Mouse (Mus musculus): ENCODE results near the gene Eya4.

The Eya4 gene

DNA sequence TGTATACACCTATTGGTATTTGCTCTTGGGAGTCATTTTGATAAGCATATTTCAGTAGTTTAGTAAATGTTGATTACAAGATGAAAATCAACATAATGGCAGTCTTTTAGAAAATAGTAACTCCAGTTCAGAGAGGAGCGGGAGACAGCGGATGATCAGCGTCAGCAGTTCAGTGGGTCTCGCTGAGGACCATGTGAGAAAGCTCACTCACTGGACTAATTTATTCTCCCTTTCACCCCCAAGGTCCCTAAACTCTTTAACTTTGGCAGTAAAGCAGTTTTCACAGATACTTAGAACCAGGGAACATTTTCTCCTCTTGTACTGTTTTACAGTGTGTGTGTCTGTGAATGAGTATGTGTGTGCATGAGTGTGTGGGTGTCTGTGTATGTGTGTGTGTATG lies 115.2 kb downstream of the Eya4 start:
- intact Hi-C loops (cut with DNase I) = no loop called here

DNA sequence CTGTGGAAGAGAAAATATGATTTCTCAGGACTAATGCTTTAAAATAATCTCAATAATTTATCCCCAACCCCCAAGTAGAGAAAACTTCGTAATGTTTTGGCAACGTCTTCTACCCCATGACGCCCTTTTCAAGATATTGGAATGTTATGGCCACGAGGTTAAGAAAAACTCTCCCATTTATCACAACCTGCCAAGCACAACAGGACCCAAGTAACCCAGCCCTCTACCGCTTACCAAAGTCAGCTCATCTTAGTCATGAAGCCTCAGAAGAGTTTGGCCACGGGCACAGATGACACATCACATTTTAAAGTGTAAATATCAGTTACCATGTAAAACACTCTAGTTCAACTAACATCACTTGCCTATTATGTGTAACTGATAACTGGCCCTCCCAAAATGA lies 117.2 kb downstream of the Eya4 start:
- intact Hi-C loops (cut with DNase I) = no loop called here

DNA sequence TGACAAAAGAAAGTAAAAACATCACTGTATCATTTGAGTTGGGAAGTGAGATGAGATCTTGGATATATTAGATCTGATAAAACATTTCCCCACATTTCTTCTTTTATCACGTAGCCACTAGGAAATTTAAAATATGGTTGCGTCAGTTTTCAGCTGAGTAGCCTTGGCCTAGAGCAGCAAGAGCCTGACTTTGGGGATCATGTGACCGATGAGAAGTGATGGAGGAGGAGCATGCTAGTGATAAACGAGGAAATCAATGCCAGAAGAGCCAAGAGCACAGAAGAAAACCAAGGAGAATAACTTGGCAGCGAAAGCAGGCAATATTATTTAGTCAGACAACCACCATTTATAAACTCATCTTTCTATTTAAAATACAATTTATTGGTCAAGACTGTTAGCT lies 119.7 kb downstream of the Eya4 start:
- intact Hi-C loops (cut with DNase I) = no loop called here

DNA sequence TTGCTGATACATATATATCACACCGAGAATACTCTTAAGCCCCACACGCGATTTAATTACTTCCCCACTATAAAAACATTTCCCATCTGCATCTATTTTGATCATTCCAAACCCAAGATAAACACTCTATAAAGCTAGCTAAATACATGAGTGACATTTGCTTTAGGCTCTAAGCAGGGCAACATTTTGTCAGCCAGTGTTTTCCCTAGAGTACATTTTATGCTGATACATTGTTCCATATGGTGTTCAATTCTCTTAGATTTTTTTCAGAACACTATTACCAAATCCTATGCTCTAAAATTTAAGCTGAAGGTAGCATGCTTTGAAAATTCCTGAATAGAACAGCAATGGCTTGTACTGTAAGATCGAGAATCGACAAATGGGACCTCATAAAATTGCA lies 127.2 kb downstream of the Eya4 start:
- intact Hi-C loops (cut with DNase I) = no loop called here

DNA sequence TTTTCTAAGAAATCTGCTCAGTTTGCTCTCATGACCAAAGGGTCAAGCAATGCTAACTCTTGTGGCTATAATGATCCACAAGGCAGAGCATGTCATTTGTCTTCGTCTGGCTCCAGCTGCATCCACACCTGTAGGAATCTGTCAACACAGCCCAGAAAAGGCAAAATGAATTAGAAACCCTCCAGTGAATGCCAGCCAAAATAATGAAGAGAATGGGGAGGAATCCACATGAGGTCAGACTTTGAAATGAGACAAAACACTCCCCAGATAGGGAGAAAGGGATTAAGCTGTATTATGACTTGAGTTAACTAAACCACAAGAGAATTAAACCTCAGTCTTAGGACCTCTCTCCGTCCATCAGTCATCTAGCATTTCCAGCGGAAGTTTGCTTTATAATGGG lies 130.2 kb downstream of the Eya4 start:
- intact Hi-C loops (cut with DNase I) = no loop called here

DNA sequence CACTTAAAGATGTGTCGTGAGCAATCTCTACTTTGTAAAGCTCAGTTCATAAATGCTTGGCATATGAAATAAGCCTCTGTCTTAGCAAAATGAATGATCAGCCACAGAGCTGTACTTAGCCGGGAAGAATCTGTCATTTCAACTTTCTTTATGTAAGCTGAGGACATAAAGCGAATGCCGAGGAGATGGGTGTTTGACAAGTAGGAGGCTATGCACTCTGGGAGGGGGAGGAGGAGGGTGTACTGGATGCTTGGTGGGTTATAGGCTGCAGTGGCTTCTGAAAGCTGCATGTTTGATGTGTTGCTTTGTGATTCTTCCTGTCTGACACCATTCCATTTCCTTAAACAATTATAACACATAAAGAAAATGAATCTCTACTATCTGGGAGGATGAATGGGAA lies 133.8 kb downstream of the Eya4 start:
- intact Hi-C loops (cut with DNase I) = no loop called here

DNA sequence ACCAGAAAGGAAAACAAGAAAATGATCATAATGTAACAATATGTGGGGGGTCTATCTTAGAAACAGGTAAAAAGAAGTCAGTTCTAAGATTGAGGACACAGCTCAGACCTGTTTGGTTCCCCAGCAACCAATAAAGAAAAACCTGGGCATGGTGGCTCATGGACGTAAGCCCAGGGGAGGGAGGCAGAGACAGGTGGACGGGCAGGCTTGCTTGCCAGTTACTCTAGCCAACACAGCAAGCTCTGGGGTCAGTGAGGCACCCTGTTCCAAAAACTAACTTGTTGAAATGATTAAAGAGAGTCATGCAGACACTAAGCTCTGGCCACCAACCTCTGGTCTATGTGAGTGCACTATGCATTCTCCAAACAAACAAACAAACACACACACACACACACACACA lies 139.2 kb downstream of the Eya4 start:
- intact Hi-C loops (cut with DNase I) = no loop called here

DNA sequence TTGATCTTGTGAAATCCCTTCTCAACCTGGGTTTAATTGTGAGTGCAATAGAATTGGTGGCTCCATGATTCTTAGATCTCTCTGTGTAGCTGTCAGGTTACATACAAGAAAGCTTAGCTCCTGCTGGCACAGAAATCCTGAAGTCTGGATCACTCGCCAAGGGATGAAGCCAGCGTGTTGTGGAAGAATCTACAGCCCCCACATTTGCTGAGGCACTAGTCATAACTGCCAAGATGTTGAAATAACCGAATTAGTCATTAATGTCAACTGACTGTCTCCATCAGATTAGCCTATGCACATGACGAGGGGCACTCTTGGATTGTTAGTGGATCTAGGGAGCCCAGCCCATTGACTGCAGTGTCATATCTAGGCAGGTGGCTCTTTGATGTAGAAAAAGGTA lies 146.7 kb downstream of the Eya4 start:
- intact Hi-C loops (cut with DNase I) = no loop called here

DNA sequence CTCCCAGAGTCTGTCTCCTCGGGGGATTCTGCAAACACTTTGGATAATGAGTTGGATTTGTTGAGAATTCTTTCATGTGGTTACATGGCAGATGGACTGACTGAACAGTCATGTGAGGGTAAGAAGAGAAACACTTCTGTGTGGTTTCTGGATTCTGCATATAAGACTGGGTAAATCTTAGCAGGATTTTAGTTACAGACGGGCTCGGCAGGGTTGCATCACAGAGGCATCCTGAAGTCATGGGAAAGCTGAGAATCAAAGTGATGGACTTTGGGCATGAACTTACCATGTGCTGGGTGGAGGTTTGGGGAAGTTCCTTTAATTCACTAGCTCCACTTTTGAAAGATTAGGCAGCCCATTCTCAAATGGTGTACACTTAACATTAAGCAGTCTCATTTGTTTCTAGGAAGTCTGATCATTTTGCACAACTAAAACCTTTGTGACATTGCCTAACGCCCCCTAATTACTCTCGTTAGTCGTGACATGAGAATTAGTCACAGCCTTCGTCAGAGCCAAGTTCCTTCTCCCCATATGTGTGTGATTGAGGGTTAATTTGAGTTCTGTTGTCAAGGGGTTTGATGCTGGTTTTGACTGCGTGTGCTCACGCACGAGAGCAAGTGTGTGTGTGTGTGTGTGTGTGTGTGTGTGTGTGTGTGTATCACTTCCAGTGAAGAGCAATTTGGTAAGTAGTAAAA lies 147.3 kb downstream of the Eya4 start:
- intact Hi-C loops (cut with DNase I) = no loop called here

DNA sequence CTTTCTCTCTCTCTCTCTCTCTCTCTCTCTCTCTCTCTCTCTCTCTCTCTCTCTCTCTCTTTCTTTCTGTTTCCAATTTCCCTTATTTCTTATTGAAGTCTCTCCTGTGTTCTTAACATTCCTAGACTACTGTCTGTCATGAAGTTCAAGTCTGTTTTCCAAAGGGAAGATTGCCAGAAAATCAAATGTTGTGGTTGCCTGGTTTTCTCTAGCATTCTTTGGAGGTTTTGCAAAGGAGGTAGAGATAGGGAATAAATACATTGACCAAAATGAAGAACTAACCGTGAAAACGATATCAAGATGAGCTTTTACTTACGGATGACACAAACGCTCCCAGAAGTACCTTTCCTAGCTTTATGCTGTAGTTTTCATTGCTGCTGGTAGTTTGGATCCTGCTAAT lies 148.0 kb downstream of the Eya4 start:
- intact Hi-C loops (cut with DNase I) = no loop called here

DNA sequence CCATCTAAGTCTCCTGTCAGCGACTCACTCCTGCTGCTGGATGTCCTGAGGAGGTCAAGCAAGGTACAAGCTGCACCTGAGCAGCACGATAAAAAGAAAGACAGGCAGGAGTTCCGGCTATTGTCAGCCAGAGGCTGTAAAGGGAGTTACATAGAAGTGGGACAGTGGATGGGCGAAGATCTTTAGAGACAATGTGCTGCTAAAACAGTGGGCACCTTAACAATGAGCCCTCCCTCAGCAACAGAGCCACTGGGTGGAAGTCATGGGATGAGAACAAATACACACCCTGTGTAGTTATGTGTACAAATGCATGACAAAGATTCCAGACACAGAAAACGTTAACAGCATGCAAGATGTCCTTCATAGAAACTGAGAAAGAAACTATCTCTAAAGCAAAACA lies 152.3 kb downstream of the Eya4 start:
- intact Hi-C loops (cut with DNase I) = no loop called here

DNA sequence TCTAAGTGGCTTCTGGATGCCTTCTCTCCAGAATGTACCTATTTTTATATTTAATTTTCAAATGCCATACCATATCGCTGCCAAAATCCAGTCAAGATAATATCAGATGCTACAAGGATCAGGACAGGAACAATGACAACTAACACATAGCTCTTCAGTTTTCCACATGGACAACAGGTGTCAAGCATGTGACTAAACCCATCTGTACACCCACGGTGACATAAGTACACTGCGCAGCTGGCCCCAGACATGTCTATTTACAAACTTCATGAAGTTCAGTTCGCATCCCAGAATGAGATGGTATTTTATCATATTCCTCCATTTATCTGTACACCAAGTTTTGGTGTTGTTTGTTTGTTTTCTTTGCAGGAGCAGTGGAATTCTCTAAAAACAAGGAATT lies 154.2 kb downstream of the Eya4 start:
- intact Hi-C loops (cut with DNase I) = no loop called here

DNA sequence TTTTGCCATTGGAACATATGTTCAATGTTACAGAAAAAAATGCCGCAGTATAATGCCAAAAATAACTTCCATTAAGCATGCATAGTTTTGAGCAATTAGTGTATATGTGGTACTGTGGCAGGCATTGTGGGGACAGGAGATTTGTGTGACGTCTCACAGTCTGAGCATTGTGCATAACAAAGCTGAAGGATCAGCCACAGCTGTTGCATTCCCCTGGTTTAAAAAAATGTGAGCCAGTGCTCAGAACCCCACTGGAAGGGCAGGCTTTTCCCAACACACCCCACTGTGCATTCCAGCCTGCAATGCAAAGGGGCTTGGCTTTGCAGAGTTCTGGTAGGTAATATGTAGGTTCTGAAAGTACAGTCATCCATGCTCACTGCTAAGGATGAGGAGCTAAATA lies 155.2 kb downstream of the Eya4 start:
- intact Hi-C loops (cut with DNase I) = no loop called here

DNA sequence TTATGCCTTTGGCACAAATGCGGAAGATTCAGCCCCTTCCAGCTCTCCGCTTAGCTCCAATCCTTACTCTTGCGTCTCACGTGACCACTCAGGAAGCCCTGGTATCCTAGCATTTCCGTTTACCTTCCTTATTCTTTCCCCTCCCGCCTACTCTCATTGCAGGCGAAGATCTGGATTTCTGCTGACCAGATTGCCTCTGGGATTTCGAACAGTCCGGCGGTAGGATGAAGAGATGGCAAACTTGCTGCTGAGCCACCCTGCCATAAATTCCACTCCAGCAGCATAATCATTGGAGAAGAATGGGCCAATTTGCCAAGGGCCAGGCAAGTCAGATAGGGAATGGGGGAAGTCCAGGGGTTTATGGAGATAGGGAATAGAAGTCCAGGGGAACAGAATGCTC lies 160.8 kb downstream of the Eya4 start:
- intact Hi-C loops (cut with DNase I) = no loop called here

DNA sequence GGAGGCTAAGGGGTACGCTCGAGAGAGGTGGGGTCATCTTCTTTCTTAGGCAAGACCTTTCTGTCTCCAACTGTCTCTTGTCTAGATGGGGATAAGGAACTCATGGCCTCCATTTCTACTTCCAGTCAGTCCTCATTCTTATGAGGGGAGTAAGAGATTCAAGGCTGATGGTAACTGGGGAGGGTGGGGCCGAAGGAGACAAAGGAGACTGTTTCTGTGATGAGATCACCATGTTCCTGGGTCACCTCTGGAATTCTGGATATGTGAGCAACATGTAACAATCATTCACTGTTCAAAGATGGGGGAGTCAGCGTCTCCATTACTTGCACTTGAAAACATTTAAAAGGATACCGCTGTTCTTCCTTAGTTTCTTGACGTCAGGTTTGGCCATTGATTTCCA lies 165.2 kb downstream of the Eya4 start:
- intact Hi-C loops (cut with DNase I) = no loop called here

DNA sequence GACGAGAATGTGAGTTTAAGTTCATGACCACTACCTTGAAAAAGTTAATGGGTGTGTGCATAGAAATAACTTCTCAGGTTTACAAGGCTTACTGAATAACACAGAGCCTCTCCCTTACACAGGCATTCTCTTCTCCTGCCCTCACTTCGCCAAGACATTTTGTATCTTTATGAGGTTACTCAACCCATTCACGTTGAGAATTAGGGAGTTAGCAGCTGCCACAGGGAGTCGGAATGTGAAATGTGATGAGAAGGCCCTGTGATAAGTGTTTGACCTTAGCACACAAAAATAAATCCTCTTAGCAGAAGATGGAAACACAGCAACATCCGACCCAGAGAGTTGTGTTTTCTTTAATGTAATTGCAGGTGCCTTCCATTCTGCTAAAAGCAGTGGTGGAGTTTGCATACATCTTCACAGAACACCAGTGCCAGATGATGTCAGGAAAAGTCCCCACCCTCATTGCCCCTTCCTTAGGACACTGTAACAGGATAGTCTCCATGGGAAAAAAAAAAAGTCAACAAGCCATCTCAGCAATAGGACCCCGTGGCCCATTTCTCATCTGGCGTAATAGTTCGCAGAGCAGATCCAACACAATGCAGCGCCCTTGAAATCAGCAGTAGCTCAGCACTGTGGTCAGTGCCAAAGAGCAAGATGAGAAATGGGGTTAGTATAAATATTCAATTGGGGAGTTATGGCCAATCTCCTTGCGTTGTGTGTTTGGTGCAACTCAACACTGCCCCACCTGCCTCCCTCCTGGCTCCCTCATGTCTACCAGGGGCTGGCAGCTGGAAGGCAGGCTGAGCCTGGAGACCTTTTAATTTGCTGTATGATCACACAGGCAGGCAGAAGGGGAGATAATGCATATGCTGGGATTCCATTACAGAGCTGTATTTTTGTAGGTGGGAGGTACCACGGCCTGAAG lies 168.8 kb downstream of the Eya4 start:
- intact Hi-C loops (cut with DNase I) = no loop called here

DNA sequence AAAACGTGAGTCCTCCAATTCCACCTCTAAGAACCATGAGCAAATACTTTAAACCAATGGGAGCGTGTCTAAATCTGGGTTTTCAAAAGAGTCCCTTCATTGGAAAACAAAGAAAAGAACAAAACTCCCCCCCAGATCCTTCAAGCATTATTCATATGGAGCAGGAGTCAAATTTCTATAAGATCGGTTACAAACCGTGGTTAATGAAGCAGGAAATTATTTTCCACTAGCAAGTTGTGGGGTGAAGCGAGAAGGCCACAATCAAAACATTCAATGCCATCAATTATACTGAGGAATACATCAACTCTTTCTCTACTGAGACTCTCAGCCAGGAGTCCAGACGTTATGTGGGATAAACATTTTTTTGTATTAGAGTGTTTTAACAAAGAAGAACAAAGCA lies 171.3 kb downstream of the Eya4 start:
- intact Hi-C loops (cut with DNase I) = no loop called here

DNA sequence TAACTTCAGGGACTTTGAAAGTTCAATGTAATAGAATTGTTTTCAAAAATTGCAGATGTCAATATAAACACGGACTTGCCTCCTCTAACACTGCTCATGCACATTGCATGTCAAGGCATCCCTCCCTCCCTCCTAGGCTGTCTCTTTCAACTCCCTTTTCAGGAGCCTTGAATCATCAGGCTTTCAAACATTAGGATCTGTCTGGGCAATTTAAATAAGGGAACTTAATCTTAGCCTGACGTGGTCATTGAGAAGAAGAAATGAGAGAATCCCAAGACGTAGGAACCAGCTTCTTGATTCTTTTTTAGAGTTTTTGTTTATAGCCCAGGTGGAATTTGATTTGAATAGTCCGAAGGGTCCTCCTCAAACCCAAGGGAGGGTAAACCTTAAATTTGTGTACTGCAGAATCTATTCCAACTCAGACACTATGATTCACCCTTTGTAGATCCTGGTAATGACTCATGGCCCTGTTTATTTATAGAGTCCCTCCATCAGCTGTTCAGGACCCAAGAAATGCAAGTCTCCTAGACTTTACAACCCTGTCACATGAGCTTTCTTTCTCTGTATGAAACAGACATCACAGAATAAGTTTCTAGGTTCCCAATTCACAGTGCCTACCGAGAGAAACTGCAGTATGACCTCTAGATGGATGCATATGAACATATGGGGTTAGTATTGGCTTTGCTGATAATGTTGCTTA lies 173.1 kb downstream of the Eya4 start:
- intact Hi-C loops (cut with DNase I) = no loop called here

DNA sequence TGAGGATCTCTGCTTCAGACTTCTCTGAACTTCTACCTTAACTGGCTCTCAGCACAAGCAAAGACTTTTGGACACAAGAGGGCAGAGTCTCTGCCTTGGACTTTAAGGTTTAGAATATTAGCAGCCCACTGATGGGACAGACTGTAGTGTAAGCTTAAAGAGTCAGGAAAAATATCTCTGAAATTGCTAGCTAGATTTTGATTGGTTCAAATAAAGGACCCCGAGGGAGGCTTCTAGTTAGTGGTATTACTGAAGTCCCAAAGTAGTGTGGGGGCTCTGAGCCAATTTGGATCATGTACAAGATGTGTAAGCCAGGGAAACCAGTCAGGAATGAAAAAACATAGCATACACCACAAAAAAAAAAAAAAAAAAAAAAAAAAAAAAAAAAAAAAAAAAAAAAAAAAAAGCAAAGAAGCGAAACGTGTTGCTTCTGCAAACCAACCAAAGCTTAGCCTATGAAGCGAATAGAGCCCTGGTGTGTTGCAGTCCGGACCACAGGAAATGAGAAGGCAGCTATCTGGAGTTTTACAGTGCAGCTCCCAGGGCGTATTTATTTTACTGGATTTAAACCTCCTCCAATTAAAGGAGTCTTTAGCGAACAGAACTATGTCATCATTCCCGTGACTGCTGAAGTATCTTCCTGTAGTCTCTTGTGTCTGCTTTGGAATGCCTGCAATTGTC lies 173.8 kb downstream of the Eya4 start:
- intact Hi-C loops (cut with DNase I) = no loop called here

DNA sequence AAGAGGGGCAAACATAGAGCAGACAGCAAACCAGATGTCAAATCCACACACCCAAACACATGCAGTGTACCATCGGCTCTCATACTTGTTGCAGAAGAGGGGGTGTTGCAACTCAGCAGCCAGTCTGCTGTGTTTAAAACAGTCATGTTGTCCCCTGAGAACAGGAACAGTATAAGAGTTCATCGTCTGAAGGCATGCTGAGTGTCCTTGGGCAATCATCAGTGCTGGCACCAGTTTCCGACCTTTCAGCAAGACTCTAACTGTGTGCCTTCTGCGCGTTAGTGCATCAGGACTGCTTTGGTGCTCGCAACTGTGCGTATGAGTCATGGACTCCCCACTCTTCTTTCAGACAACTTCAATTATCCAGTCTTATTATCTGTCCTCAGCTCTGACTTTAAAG lies 179.0 kb downstream of the Eya4 start:
- intact Hi-C loops (cut with DNase I) = no loop called here

DNA sequence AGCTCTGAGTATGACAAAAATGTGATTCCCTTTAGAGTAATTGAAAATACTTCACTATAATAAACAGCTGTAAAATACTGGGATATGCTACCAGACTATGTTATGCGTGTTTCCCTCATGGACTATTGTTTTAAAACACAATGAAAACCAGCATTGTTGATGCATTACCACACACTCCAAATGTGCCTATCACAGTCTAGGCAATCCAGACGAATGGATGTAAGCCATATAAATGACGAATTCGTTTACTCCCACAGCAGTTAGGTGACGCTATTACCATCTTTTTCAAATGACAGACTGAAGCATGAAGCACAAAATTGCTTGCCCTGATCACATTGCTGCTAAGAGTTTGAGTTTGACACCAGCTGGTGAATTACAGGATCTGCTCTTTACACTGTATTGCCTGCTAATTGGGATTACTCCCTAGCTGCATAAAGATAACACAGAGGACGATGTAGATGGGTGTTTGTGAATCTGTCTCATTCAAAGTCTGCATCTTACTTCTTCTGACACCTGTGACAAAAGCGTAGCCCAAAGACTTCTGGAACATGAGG lies 185.4 kb downstream of the Eya4 start:
- intact Hi-C loops (cut with DNase I) = no loop called here

Measured in adrenal gland (tissue).